Mouse (Mus musculus): ENCODE measurements at regions not wholly inside any gene's neighbourhood (a gene's known extent, or its start where the extent isn't known, plus 50 kb on each side); places are given as distances from the start of the nearest gene placed in this dataset.
A peak's percentile ranks its signal among the peaks of the same experiment; 100 is the strongest.

- DNase-seq: peak; percentile 23
Measured at GRCm38 (mm10) chrX:13224902-13225301, 55.9 kb upstream of the Ddx3x start.

- no peak for DNase-seq
Measured at GRCm38 (mm10) chrX:13226429-13226828, 54.3 kb upstream of the Ddx3x start.

- peak; percentile 17 for DNase-seq
Measured at GRCm38 (mm10) chrX:13229891-13230614, 50.7 kb upstream of the Ddx3x start.

DNA sequence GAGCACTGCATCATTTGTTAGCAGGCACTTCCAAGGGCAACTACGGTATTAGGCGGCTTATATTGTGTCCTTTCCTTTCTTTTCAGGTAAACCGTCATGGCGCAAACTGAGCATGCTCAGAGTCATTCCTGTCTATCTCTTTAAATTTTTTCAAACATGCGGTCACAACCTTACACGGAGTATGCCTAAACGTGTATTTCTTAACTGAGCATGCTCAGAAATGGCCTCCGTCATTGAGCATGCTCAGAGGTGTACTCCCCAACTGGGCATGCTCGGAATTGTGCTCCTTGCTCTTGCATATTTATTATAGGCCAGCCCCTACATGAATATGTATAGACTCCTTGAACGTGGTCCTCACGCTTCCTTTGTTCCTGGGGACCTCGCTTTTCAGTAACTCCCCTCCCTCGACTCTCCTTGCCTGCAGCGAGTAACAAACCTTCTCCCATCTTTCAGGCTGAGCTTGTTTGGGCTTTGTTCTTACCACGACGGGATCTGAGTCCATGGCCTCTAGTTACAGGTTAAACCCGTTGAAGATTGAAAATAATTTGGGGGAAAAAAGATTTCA is 50.1 kb upstream of the Ddx3x start:
- peak; percentile 85 for DNase-seq

Data from adrenal gland, postnatal 14 days (tissue).